Mouse (Mus musculus): ENCODE measurements around the gene Bri3bp. TPM values are rescaled to one million over a fixed set of nuclear protein-coding genes. Genes with fewer than 3 reads are reported as not detected.

The Bri3bp gene
- total RNA-seq, 2 experiments from 2014 or later = 2.6 to 3.2 TPM

DNA sequence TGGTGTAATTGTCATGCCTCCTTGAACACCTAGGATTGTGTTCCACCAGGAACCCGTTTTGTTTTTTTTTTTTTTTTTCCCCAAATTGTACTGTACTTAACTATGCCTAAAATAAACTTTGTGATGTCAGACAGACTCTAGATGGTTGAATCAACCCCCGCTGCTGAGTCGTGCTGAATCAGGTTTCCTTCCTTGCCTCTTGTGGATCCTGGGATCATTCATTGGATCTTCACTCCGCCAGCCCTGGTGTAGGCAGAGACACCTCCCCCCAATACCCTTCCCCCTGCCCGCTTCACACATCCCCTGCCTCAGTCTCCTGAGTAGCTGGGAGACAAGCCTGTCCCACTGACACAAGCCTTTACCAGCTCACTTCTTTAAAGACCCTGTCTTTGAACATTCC, 7.9 kb downstream of the Bri3bp start:
- DNase-seq (ENCODE audit: low spot score) = no peak

DNA sequence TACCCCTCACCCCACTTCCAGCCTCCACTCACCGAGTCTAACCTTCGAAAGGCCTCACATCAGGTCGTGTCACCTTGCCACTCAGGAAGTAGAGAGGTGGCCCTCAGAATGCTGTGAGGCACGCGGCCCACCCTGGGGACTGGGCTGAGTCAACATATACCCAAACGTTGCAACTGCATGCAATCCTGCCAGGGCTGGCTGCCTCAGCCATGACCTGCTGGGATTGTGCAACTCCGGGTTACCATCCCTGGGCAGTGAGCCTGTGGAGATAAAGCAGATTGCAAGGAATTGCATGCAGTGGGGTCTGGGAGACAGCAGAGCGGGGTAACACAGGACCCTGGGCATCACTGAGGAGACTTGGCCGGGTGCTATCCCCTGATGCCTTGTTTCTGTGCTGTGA, 11.2 kb downstream of the Bri3bp start:
- no peak for DNase-seq (ENCODE audit: low spot score)

DNA sequence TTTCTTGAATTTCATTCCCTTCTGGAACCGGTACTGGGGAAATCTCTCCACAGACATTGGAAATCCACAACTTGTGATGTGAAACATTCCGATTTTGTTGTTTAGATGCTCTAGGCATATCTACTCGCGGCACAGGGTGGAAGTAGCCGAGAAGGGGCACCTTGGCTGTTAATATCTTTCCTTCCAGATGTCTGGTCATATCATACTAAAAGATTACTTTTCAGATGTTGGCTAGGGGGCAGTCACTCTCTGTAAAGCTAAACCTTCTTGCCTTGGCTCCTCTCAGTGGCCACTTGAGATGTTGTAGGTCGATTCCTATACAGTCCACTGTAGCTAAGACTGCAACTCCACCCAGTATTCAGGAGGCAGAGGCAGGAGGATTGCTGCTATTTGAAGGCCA, 14.7 kb downstream of the Bri3bp start:
- no peak for DNase-seq (ENCODE audit: low spot score)

DNA sequence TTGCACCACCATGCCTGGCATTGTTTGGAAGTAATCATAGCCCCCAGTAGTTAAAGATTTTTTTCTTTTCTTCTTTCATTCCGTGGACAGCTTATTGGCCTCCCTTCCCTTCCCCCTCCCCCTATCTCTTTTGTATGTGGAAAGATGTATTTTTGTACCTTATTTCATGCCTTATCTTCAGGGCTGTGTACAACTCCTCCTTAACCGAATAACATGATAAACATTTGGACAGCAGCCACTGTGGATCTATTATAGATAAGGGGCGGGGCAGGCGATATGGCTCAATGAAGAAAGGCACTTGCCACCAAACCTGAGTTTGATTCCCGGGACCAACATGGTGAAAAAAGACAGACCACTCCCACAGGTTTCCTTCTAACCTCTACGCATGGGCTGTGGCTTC, 16.2 kb downstream of the Bri3bp start:
- DNase-seq (ENCODE audit: low spot score) = no peak

DNA sequence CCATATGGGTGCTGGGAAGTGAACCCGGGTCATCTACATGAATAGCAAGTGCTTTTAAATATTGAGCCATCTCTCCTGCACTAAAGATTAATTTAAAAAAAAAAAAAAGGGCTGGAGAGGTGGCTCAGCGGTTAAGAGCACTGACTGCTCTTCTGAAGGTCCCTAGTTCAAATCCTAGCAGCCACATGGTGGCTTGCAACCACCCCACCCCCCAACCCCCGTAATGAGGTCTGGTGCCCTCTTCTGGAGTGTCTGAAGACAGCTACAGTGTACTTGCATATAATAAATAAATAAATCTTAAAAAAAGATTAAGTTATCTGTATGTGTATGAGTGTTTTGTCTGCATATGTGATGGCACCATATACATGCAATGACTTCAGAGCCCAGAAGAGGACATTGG, 19.2 kb downstream of the Bri3bp start:
- no peak for DNase-seq (ENCODE audit: low spot score)

DNA sequence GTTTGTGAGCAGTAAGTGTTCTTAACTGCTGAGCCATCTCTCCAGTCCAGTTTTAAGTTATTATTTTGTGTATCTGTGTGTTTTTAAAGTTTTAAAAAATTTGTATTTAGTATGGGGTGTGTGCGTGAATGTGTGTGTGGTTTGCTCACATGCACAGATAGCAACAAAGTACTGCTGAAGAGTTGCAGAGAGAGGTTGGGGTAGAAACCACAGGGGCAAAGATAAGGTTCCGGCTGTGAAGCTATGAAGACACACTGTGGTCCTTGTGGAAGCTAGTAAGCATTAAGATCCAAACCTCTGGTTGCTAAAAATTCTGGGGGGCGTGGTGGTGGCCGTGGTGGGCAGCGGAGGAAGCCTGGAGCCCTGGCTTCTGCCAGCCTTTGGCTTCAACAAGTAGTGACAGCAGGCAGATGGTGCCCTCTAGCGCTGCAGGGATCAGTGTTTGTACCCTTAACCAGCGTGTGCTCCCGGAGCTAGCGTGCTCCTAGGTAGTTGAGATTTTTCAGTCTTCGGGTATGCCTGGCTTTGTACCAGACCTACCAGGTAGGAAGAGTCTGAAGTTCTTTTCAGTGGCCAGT, 20.6 kb downstream of the Bri3bp start:
- DNase-seq (ENCODE audit: low spot score) = peak; percentile 47

DNA sequence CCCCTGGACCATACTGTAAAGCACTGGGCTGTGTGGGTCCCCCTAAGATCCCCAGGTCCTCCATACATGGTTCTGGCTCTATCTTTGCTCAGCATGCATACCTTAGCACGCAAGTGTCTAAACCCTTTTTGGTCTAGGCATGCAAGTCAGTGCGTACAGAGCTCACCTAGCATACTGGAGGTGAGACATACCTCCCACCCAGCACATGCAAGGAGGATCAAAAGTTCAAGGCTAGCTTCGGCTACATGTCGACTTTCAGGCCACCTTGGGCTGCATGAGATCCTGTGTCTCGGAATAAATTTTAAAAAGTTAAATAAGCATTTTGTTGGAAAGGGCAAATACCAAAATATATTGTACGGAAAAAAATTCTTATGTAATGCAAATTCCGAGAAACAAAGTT, 23.8 kb downstream of the Bri3bp start:
- no peak for DNase-seq (ENCODE audit: low spot score)

DNA sequence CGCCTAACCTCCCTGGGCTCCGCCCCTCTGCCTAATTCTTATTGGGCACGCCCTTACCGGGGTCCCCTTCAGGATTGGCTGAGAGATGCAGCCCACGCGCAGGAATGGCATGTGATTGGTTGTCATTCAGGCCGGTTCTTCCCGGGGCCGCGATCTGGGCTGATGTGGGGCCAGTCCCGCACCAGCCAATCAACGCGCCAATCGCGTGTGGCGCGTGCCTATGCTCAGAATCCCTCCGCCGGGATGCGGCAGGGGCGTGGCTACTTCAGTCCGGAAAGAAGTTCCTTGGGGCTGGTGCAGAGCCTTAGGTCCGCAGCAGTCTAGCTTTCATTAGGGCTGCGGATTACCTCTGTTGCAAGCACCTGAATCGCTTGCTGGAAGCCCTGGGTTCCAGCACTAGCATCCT, 24.3 kb downstream of the Bri3bp start:
- peak; percentile 96 for DNase-seq (ENCODE audit: low spot score)

DNA sequence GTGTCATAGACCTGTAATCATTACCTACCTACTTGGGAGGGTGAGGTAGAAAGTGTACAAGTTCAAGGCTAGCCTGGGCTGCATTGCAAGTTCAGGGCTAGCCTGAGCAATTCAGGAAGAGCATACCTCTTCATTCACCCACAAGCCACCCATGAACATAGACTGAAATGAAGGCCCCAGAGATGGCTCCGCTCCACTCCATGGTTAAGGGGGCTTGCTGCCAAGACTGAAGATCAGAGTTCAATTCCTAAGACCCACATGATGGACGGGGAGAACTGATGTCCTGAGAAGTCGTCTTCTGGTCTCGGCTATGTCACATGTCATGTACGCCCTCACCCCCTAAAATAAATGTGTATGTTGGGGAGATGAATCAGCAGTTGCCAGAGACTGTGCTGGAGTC, 25.1 kb downstream of the Bri3bp start:
- no peak for DNase-seq (ENCODE audit: low spot score)

DNA sequence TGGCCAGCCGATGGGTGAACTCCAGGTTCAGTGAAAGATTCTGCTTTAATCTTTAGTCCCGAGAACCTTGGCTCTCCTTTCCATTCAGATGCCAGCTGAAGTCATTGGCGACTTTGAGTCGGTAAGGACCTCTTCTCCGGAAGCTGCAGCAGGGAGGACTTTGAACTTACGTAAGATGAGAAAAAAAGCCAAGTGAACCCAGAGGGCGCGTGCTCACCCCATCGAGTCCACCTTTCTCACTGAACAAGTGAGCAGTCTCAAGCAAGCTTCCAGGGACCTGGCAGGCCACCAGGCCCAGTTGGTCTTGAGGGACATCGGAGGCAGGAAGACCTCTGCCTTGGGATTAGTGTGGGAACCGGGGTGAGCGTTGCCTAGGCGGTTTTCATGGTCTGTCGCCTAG, 25.9 kb downstream of the Bri3bp start:
- no peak for DNase-seq (ENCODE audit: low spot score)

DNA sequence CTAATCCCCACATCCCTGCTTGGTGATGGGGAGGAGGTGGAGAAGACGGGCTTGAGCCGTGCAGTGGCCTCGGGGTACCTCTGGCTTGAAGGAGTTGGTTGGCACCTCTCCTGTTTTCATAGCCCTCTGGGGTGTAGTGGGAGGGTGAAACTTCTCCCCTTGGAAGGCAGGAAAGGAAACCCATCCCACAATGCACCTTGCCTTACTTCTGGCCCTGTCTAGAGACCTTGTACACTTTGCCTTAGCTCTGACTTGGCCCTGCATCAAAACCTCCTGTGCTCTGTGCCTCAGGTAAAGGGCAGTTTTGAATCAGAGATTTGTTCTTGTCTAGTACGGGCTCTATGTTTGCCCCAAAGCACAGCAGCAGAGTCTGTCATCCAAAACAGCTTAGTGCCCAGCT, 29.3 kb downstream of the Bri3bp start:
- DNase-seq (ENCODE audit: low spot score) = no peak

DNA sequence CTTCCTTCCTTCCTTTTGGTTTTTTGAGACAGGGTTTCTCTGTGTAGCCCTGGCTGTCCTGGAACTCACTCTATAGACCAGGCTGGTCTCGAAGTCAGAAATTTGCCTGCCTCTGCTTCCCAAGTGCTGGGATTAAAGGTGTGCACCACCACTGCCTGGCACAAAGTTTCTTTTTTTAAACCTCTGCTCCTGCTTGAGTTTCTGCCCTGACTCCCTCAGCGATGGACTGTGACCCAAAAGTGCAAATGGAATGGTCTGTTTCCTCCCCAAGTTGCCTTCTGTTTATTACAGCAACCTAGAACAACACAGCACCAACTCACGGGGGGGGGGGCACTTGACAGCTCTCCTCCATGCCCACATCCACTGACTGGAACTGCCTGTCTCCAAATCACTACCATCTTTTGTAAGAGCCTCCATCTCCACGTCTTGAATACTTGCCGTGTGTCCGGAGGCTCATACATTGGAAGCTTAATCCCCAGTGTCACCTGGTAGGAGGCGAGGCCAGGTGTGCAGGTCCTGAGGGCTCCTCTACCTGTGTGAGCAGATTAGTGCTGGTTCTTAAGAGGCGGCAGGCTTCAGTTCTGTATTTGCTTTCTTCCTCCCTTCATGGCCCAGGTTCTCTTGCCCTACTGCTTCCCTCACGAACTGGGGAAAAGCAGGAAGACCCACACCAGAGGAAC, 31.6 kb downstream of the Bri3bp start:
- DNase-seq (ENCODE audit: low spot score) = no peak

DNA sequence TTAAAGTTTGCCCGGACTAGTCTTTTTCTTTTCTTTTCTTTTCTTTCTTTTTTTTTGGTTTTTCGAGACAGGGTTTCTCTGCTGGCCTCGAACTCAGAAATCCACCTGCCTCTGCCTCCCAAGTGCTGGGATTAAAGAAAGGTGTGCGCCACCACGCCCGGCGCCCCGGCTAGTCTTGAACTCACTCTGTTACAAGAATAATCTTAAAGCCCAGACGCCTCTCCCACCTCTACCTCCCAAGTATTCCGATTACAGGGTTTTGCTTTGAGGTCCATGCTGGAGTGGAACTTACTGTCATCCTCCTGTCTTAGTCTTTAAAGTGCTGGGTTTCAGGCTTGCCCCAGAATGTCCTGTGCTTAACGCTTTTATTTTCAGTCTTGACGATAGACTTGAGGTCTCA, 33.7 kb downstream of the Bri3bp start:
- no peak for DNase-seq (ENCODE audit: low spot score)

DNA sequence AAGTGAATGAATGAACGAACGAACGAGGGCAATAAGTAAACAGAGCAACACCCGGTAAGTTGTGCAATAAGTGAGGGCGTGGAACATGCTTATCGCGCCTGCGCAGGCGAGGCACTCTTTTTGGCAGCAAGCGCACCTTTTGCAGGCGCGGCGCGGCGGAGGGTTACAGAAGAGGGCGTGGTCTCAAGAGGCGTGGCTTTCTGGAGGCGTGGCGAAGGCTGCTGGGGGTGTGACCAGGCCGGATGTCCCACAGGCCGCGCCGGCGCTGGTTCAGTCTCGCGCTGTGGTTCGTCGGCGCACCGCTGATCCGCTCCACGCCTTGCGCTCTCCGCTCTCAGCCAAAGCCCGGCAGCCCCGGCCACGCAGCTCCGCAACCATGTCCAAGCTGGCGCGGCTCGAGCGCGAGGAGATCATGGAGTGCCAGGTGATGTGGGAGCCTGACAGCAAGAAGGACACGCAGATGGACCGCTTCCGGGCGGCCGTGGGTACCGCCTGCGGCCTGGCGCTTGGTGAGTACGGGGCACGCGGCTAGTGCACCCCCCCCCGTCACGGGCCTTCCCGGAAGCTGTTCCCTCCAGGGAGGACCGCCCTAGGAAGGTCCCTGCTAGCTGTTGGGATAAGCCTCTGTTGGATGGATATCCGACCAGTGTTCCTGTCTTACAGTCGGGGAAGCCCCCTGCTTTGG, 34.4 kb downstream of the Bri3bp start, which contains the start of gene Aacs:
Gene Aacs, plus strand, starts transcription at position 214 of the 685 bp plus-strand sequence.
- DNase-seq (ENCODE audit: low spot score) = peak; percentile 98

DNA sequence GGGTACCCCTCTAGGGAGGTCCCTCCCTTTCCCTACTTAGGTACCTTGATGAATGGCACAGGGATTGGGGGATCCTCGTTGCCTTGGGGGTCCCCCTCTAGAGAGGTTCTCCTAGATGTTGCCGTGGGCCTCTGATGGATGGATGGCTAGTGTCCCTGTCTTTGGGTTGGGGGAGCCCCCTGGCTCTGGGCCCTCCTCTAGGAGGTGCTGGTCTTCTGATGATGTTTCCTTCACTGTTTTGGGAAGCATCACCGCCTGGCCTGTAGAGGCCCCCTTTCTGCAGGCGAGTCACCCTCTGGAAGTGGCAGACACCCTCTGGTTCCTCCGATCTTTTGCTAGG, 34.9 kb downstream of the Bri3bp start:
- DNase-seq (ENCODE audit: low spot score) = no peak

DNA sequence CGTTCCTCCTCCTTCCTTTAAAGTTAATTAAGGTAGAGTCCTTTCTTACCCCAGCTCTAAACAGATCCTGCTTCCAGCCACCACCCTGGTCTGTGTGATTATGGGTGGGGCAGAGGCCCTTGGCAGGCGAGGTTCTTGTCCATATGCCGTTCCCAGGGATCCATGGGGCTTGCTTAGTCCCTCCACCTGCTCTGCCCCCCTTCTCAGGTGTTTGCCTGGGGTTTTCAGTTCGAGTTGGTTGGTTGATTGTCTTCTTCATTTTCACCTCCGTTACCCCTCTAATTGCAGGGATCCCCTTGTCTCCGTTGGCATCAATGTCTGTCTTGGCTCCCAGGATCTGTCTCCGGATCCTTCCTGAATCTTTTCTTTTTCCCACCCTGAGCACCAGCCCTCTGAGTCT, 35.4 kb downstream of the Bri3bp start:
- no peak for DNase-seq (ENCODE audit: low spot score)

DNA sequence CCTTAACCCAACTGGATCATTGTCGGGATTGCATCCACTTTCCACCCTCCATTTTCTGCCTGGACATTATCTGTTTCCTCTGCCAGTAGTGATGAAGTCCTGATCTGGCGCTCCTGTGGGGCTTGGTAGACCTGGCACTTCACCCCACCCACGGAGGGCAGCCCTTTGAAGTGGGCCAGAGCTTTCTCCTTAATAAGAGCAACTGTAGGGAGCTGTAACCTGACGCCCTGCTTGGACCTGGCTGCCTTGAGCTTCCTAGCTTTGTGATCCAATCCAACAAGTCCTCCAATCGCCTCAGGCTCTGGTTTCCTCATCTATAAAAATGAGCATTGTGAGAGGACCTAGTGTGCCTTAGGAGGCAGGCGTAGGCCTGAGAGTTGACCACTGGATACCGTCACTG, 36.2 kb downstream of the Bri3bp start:
- no peak for DNase-seq (ENCODE audit: low spot score)

DNA sequence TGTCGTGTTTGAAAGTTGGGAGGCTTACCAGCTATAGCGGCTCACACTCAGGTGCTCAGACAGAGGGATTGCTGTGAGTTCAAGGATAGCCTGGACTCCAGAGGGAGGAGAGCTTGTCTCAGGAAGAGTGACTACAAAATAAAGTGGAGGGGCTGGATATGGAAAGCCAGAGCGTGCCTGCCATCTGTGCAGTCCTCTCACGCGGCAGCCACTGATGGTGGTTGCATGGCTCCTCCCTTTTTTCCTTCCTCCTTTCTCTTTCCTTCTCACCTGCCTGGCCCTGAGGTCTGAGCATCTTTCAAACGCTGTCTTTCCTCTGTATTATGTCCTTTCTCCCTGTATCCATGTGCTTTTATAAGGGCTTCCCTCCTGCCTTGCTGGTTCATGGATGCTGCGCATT, 36.7 kb downstream of the Bri3bp start:
- no peak for DNase-seq (ENCODE audit: low spot score)

DNA sequence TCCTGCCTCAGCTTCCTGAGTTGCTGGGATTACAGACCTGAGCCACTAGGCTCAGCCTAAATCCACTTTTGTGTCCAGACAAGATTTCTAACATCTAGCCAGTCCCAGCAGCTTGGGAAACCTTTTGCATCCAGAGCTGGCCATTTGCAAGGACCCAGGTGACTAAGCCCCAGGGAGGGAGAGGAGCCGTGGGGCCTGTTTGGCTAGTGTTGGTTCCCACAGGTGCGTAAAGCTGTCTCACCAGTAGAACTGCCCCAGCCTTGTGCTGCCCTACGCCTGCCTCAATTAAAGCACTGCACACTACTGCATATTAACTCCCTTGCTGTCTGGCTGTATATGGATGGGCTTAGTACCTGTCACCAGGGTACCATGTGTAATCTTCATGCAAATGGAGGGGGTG, 38.0 kb downstream of the Bri3bp start:
- no peak for DNase-seq (ENCODE audit: low spot score)

DNA sequence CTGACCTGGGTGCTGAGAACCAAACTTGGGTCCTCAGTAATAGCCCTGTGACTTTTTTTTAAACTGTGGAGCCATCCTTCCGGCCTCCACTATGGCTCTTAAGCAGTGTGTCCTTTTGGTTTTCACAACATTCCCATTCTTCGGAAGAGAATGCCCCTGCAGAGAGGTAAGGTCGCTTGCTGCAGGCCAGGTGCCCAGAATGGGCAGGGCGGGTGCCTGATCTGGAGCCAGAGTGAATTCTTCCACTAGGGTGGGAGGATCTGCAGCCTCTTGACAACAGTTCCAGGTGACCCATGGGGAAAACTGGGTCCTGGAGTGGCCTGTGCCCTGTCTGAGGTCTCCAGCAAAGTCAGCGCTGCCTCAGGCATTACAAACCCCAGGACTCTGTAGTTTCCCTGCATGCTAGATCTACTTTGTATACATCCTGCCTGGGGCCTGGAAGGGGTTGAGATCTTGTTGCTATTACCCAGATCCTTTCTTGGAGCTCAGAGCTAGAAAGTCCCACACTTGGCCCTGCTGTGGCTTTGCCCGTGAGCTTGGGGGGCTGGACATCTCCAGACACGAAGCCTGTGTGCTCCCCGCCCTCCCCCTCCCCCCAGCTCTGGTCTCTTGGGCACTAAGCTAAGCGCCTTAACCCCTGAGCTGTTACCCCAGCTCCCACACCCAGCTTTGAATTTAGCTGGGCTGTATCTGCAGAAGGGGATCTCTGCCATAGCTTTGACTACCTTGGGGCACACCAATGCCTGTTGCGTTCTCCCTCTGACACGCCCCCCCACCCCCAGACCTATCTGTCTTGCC, 39.3 kb downstream of the Bri3bp start:
- no peak for DNase-seq (ENCODE audit: low spot score)

DNA sequence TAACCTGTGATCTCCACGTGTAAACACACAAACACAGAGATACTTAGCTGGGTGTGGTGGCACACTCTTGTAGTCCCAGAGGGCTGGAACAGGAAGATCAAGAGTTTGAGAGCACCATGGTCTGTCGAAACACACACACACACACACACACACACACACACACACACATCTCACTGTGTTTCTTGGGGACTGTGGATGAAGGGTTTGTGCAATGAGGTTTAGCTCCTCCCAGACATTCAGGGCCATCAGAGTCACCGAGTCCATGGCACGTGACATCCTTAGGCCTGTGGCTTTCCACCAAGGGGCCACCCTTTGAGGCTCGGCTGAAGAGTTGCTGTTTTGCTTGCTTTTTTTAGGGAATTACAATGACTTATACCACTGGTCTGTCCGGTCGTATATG, 41.1 kb downstream of the Bri3bp start:
- no peak for DNase-seq (ENCODE audit: low spot score)
